Mouse (Mus musculus) hindbrain, embryonic 14.5 days (tissue): ENCODE measurements at regions not wholly inside any gene's neighbourhood (a gene's known extent, or its start where the extent isn't known, plus 50 kb on each side); places are given as distances from the start of the nearest gene placed in this dataset. TPM values are rescaled to one million over a fixed set of nuclear protein-coding genes. Genes with fewer than 3 reads are reported as not detected.

Experiments
- ATAC-seq: fragments of 200-750 bp; cut with Nextera tagmentation; 2 replicates; pipeline ENCODE4 v1.8.0; 2017; ENCODE audit warnings: moderate number of reproducible peaks, mild to moderate bottlenecking, moderate TSS enrichment, moderate library complexity; ENCODE audit not compliant: low FRiP score
- DNase-seq: peaks from one replicate; pipeline ENCODE4 v3.0.0-alpha.2; 2015; ENCODE audit warnings: low spot score
- H3K27ac ChIP-seq: fragments of 300-500 bp; sonication (generic); 2 replicates; pipeline ENCODE4 v1.5.1; 2014; ENCODE audit warnings: mild to moderate bottlenecking, moderate library complexity
- H3K27me3 ChIP-seq: fragments of 300-500 bp; sonication (generic); 2 replicates; pipeline ENCODE4 v1.6.1; 2014; ENCODE audit warnings: mild to moderate bottlenecking, low read length, mixed read lengths; ENCODE audit not compliant: control insufficient read depth, insufficient read depth
- H3K36me3 ChIP-seq: fragments of 300-500 bp; sonication (generic); replicated peaks from 2 replicates; pipeline ENCODE4 v1.6.1; 2014; ENCODE audit not compliant: control insufficient read depth, insufficient read depth
- H3K4me1 ChIP-seq: fragments of 300-500 bp; sonication (generic); replicated peaks from 2 replicates; pipeline ENCODE4 v1.6.1; 2014; ENCODE audit warnings: antibody characterized with exemption, low read length, mixed read lengths; ENCODE audit not compliant: control insufficient read depth, insufficient read depth
- H3K4me2 ChIP-seq: fragments of 300-500 bp; sonication (generic); replicated peaks from 2 replicates; pipeline ENCODE4 v1.6.1; 2014; ENCODE audit warnings: mild to moderate bottlenecking, moderate library complexity
- H3K4me3 ChIP-seq: fragments of 300-500 bp; sonication (generic); replicated peaks from 2 replicates; pipeline ENCODE4 v1.5.1; 2014; ENCODE audit warnings: mild to moderate bottlenecking, low read length
- H3K9ac ChIP-seq: fragments of 300-500 bp; sonication (generic); 2 replicates; pipeline ENCODE4 v1.6.1; 2014
- H3K9me3 ChIP-seq: fragments of 300-500 bp; sonication (generic); 2 replicates; pipeline ENCODE4 v1.6.1; 2016; ENCODE audit warnings: low read length; ENCODE audit not compliant: control insufficient read depth
- WGBS: fragments of 180-500 bp; shearing (Covaris S2); extraction: QIAGEN DNeasy Blood & Tissue Kit; methylation state at CpG from one replicate; pipeline ENCODE4 v1.1.7; 2014; 5-methylcytosine and 5-hydroxymethylcytosine counted together
- microRNA-seq: library from miRNA; unstranded; fragments of <30 nt; microRNA quantifications from one replicate; pipeline ENCODE4, GENCODE M21; 2016

DNA sequence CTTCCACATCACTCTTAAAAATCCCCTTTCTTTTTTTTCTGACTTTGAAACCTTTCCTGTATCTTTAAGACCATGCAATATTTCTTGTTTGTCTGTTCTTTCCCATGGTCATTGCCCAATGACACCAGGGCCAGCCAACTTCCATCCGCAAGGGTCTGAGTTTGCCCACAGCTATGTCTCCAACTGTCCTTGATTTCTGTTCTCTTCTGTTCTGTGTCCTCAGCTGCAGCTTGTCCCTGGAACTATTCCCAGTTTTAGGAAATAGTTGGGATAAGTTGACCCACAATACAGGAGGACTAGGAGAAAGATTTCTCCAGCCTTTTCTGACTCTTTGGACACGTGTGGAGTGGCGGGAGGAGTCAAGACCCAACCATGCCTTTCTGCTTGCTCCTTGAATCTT, 57.1 kb upstream of the Mocs2 start:
- ATAC-seq, result no peak

More for the DNA sequence above, 57.1 kb upstream of the Mocs2 start:
- Histone ChIP-seq H3K4me3 (no peak overlapping the region), H3K27ac (no peak overlapping the region), H3K9me3 (no peaks in the 10 kb centered on the region), H3K36me3 (no peaks in the 10 kb centered on the region), H3K27me3 (no peaks in the 10 kb centered on the region), H3K9ac (no peak overlapping the region), H3K4me2 (no peak overlapping the region), H3K4me1 (no peaks in the 10 kb centered on the region)
- DNase-seq, result no peak
- WGBS, result 85% methylated on average over 3 of the region's 3 CpGs

Small RNA genes lying in the stretch of these regions (microRNA-seq; reads per million reads assigned to microRNA genes)
- not detected for gene Gm25950
